Mouse (Mus musculus): ENCODE measurements around the gene Cers3.

DNA sequence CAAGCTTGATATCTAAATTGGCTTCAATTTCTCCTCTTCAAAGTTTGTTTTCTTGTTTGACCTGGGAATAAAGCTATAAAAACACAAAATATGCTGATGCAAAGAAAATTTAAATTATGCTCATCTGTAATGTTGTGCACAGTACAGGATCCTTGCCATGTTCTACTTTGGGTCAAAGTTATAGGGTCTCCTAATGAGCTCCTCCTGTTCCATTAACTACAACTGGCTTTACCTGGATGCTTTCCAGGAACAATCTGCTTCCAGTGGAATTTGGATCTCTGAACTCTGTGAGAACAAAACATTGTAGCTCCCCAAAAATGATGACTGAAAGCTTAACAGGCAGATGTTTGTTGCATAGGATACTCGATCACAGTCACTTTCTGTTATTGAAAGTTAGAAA is 6.7 kb downstream of the Cers3 start:
- TF ChIP-seq EP300 (IDR thresholded peaks at IDR 0.05; ENCODE audit: insufficient read depth, low read depth, low read length) (no peak), CTCF (IDR thresholded peaks at IDR 0.05) (no peak), POLR2A (IDR thresholded peaks at IDR 0.05; ENCODE audit: insufficient read depth, low read depth, low read length) (no peak)

All from heart, adult 2 months (tissue).